Mouse (Mus musculus): Measurements from ENCODE around the gene Cnnm3.

DNA sequence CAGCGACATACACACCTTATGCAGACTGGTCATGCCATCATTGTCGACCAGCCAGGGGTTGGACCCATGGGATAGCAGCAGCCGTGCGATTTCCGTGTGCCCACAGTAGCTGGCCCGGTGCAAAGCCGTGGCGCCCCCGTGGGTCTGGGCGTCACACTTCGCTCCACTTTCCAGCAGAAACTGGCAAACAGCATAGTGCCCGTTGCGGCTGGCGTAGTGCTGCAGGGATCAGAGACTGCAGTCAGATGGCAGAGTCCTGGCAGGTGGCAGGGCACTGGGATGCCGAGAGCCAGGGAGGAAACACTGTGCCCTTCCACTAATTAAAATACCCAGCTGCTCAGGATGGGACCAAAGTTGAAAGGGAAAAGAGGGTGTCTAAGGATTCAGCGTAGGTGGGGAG lies 30.2 kb downstream of the Cnnm3 start:
- TF ChIP-seq POLR2A (IDR thresholded peaks at IDR 0.05; ENCODE audit: low read depth, low read length) (no peak), CTCF (IDR thresholded peaks at IDR 0.05; ENCODE audit: extremely low read depth, insufficient read length, insufficient replicate concordance, low read depth, low read length) (no peak)

All from small intestine, adult 2 months (tissue).